Mouse (Mus musculus) gastrocnemius, adult 2 months (tissue): ENCODE measurements around the gene Rps19. TPM values are rescaled to one million over a fixed set of nuclear protein-coding genes. Genes with fewer than 3 reads are reported as not detected.
"Not testable (repeated sequence)": the region's sequence is repeated elsewhere in the genome, so short reads cannot be mapped to it uniquely, and the experiment has no call there.

Source experiments
- DNase-seq: peaks from one replicate; pipeline ENCODE4 v3.0.0; 2022
- H3K27ac ChIP-seq: fragments of 200-600 bp; 2 replicates; pipeline ENCODE4 v1.8.1; 2022; ENCODE audit warnings: mild to moderate bottlenecking
- H3K4me3 ChIP-seq: fragments of 200-600 bp; 2 replicates; pipeline ENCODE4 v1.8.1; 2022; ENCODE audit warnings: mild to moderate bottlenecking, moderate library complexity
- CTCF ChIP-seq: fragments of 200-600 bp; IDR thresholded peaks from 2 replicates; pipeline ENCODE4 v1.8.1; 2022; ENCODE audit warnings: antibody characterized with exemption, mild to moderate bottlenecking, moderate library complexity
- intact Hi-C: fragments of 180-260 bp; cut with DNase I; formaldehyde crosslinking; loops from one replicate; pipeline ENCODE4 v1.15.1; 2025
- long read RNA-seq, 2 experiments: library from polyadenylated mRNA; stranded (forward); transcript quantifications; one replicate each; pipeline ENCODE4 v2.0.0; 2021
- total RNA-seq, 2 experiments: library from RNA; stranded (reverse); gene quantifications; 2 replicates each; pipeline ENCODE4 v1.2.3; 2021

Rps19 gene
- total RNA-seq, result 100 to 1,000 TPM; 326 to 419 TPM
- long read RNA-seq, experiment 1, transcript Rps19-203 (6 exons, 774 nt), result major isoform, 137 of 150 reads
- long read RNA-seq, experiment 1, partial matches to known transcripts, result 2 of 150 reads
- long read RNA-seq, experiment 1, other reads (novel, unspliced or antisense), result 3 of 150 reads
- long read RNA-seq, experiment 2, transcript Rps19-203 (6 exons, 774 nt), result major isoform, 153 of 163 reads
- long read RNA-seq, experiment 2, partial matches to known transcripts, result 2 of 163 reads
- long read RNA-seq, experiment 2, other reads (novel, unspliced or antisense), result 1 of 163 reads

GRCm38 (mm10) chr7:24883896-24884692, at the start of gene Rps19:
Rps19 (plus strand) TSS chr7:24884371.
- DNase-seq, result peak; percentile 99
- Histone ChIP-seq H3K27ac (peak within 1 kb of the TSS; percentile 96), H3K4me3 (peak within 1 kb of the TSS; percentile 94)
- intact Hi-C loops, result loop anchor here (2.0 to 10.0 kb wide), 2 partner anchors 87 to 769 kb away; partner anchors contain the start of gene Zfp112
- TF ChIP-seq CTCF, result peak; percentile 78

- H3K27ac ChIP-seq, intact Hi-C loops, H3K4me3 ChIP-seq, DNase-seq: not testable (repeated sequence)
These were observed 45.3 kb upstream of the Rps19 start for GRCm38 (mm10) chr7:24838732-24839409.

GRCm38 (mm10) chr7:24839410-24839808, 44.8 kb upstream of the Rps19 start:
- Histone ChIP-seq H3K4me3 (no peak overlapping the region), H3K27ac (no peak overlapping the region)
- intact Hi-C loops, result no loop called here
- no peak for DNase-seq
- no peak for TF ChIP-seq CTCF

- no peak overlapping the region for H3K27ac ChIP-seq
These were observed 43.8 kb upstream of the Rps19 start for GRCm38 (mm10) chr7:24840331-24840730.

GRCm38 (mm10) chr7:24841009-24841408, 43.2 kb upstream of the Rps19 start:
- no peak overlapping the region for H3K27ac ChIP-seq
- no peak for DNase-seq
- no peak overlapping the region for H3K4me3 ChIP-seq
- intact Hi-C loops, result no loop called here
- no peak for TF ChIP-seq CTCF

More at GRCm38 (mm10) chr7:24840331-24840730, 43.8 kb upstream of the Rps19 start:
- no peak overlapping the region for H3K4me3 ChIP-seq
- no peak for TF ChIP-seq CTCF
- intact Hi-C loops, result no loop called here
- no peak for DNase-seq

- TF ChIP-seq CTCF, result no peak
- intact Hi-C loops, result no loop called here
- no peak overlapping the region for H3K4me3 ChIP-seq
- H3K27ac ChIP-seq, result no peak overlapping the region
- no peak for DNase-seq
These were observed 40.0 kb upstream of the Rps19 start for GRCm38 (mm10) chr7:24844144-24844543.

- no peak for TF ChIP-seq CTCF
- intact Hi-C loops, result no loop called here
- no peak for DNase-seq
- Histone ChIP-seq H3K4me3 (no peak overlapping the region), H3K27ac (no peak overlapping the region)
These were observed 39.0 kb upstream of the Rps19 start for GRCm38 (mm10) chr7:24845181-24845580.

GRCm38 (mm10) chr7:24845713-24846112, 38.5 kb upstream of the Rps19 start:
- intact Hi-C loops, result no loop called here
- Histone ChIP-seq H3K4me3 (no peak overlapping the region), H3K27ac (no peak overlapping the region)
- DNase-seq, result no peak
- TF ChIP-seq CTCF, result no peak

- intact Hi-C loops, DNase-seq, H3K4me3 ChIP-seq, H3K27ac ChIP-seq: not testable (repeated sequence)
These were observed 37.6 kb upstream of the Rps19 start for GRCm38 (mm10) chr7:24846576-24846975.

- DNase-seq, result no peak
- no peak overlapping the region for H3K27ac ChIP-seq
These were observed 34.0 kb upstream of the Rps19 start for GRCm38 (mm10) chr7:24850162-24850561.

GRCm38 (mm10) chr7:24850899-24851303, 33.3 kb upstream of the Rps19 start:
- TF ChIP-seq CTCF, result no peak
- DNase-seq, result no peak
- intact Hi-C loops, result no loop called here
- H3K4me3 ChIP-seq, result no peak overlapping the region
- H3K27ac ChIP-seq, result no peak overlapping the region

More at GRCm38 (mm10) chr7:24850162-24850561, 34.0 kb upstream of the Rps19 start:
- intact Hi-C loops, result no loop called here
- TF ChIP-seq CTCF, result no peak
- no peak overlapping the region for H3K4me3 ChIP-seq

- Histone ChIP-seq H3K4me3 (no peak overlapping the region), H3K27ac (no peak overlapping the region)
- no peak for DNase-seq
- intact Hi-C loops, result no loop called here
- TF ChIP-seq CTCF, result no peak
These were observed 32.4 kb upstream of the Rps19 start for GRCm38 (mm10) chr7:24851596-24852325.
